Mouse (Mus musculus) forelimb bud, embryonic 11.5 days (tissue): Measurements from ENCODE around the gene Rptor.

Experiments
- DNase-seq: peaks from one replicate; pipeline ENCODE4 v3.0.0-alpha.2; 2012; ENCODE audit warnings: low read depth, low spot score

Rptor gene

DNA sequence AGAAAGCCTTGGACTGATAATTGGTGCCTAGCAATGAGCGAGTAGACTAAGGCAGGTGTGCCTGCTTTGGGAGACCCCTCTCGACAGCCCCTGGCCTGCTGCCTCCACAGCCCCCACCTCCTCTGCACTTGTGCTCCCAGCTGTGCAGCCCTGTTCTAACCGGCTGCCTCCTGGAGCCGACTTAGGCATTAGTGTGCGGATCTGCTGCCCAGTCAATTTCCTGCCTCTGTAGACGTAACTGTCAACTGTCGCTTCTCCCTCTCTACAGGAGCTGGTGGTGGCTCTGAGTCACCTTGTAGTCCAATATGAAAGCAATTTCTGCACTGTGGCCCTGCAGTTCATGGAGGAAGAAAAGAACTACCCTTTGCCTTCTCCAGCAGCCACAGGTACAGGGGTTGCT is 253.3 kb downstream of the Rptor start:
- DNase-seq: no peak

DNA sequence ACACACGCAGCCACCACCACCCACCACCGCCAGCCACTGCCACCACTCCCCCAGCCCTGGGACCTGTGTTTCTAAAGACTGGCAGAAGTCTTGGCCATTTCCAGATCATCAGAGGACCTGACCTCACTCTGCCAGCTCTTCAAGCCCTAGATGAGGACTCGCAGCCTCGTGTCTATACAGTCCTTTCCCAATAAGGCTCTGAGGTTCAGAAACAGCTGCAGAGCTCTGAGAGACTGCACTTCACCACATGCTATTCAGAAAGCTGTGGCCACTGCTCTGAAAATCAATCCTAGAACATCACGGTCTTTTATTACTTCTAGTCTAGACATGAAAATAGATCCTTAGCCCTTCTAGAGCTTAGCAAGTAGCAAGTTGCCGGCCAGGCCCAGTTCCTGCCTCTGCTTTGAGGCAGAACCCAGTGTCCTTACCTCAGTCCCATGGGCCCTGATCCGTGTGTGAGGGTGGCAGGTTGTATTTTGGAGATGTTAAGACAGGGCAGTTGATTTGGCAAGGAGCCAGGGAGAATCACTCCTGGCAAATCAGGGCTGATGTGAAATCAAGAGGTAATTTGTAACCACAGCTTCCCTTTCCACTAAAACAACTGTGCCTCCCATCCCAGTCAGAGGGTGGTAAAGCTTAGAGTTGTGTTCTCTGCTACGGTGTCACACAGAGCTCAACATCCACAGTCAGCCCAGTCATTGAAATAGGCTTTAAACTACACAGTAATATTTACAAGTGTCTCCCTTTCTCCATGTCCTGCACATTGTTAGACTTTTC is 260.0 kb downstream of the Rptor start:
- DNase-seq: no peak

DNA sequence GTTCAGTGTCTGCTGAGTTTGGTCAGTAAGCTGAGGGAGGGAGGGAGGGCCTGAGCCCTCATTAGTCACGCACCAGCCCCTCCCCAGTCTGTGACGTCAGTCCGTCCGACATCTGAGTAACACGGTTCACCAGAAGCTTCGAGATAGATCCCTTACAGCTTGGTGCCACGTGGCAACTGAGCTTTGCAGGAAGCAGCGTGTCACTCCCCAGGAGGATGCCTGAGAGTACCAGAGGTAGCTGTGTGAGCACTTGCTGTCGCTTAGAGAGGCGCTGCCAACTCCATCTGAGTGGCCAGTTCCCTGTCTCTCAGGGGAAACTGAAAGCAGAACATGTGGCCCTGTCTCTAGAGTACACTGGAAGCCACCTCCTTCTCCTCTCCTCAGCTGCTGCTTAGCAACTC is 260.7 kb downstream of the Rptor start:
- DNase-seq: peak; percentile 34

DNA sequence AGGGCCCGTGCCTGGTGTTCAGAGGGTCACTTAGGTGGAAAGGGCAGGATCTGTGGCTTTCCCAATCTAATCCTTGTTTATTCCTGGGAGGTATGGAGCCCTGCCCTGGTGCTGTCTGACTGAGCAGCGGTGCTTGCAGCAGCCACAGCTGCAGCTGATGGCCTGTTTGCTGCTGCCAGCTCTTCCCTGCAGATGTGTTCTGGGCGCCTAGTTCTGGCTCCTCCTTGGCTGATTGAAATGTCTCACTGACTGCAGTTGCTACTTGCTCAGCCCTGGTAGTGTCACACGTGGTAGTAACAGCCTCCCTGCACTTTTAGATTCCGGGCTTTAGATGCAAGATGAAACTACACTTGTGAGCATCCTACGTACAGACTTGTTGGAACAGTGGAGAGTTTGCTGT is 264.1 kb downstream of the Rptor start:
- DNase-seq: no peak

DNA sequence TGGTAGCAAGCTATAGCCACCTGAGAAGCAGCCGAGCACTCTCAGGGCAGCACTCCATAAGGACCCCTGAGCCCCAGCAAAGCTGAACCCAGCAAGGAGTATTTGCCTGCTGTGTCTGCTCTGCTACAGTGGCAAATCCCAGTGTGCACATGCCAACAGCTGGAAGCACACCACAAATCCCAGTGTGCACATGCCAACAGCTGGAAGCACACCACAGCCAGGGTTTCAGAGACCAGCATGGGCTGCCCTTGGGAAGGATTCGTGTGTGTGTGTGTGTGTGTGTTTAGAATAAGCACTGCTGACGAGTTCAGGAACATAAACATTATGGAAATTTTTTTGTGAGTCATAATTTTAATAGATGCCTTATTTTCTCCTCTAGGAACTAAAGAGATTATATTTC is 265.4 kb downstream of the Rptor start:
- DNase-seq: no peak

DNA sequence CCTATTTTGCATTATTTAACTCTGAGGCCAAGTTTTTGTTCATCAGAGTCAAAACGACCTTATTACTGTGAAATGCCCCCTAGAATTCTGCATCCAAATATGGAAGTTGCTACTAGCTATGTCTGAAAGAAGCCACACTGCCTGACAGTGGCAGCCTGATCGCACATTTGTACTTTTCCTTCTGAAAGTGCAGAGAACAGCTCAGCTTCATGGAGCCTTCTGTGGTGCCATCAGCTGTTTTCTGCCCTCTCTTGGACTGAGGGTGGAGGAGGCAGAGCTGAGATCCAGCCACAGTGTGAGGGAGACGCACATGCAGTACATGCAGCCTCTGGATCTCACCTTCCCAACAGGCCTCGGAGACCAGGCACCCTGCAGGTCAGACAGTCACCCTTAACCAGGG is 265.9 kb downstream of the Rptor start:
- no peak for DNase-seq

DNA sequence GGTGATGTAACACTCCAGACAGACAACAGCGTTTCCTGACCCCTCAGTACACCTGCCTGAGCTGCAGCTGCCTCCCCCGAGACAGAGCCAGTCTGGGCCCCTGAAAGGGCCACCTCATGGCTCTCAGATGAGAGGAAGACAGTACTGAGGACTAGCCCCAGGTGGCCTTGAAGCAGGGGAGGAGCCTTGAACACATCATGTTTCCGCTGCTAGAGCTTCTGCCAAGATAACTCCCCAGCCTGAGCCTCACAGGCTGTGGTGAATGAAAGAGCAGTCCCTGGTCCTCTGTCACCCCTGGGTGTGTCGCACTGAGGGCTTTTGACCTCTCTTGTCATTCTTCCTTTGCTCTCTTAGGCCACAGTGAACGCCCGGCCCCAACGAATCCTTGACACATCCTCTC is 268.4 kb downstream of the Rptor start:
- no peak for DNase-seq

DNA sequence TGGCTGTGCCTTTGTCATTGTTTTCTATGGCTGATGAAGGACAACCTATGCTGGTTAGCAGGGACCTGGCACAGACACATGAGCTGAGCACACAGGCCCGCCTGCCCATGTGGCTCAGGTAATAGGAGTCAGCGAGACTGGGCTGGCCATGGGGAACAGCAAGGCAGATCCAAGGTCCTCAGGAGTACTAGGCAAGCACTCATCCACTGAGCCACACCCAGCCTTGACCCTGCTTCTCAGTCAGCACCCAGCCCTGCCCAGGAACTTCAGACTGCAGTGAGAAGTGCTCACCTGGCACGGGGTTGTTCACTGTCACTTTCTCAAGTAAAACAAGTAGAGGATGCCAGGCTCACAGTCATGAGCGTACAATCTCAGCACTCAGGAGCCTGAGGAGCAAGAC is 270.9 kb downstream of the Rptor start:
- no peak for DNase-seq

DNA sequence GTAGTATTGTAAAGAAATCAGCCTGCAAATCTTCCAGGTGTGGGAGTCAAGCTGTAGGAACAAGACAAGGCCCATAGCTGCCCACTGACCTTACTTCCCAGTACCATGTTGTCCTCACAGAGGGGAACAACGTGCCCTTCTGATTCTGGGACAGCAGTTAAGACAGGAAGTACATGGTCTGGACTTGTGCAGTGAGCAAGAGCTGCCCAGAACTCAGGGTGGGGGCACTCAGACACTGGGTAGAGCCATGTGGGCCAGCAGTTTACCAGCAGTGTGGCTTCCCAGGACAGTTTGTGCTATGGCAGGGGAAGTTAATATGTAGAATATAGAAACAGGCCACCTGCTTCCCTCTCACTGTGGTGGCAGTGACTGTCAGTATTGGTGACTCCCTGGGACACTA is 272.1 kb downstream of the Rptor start:
- no peak for DNase-seq

DNA sequence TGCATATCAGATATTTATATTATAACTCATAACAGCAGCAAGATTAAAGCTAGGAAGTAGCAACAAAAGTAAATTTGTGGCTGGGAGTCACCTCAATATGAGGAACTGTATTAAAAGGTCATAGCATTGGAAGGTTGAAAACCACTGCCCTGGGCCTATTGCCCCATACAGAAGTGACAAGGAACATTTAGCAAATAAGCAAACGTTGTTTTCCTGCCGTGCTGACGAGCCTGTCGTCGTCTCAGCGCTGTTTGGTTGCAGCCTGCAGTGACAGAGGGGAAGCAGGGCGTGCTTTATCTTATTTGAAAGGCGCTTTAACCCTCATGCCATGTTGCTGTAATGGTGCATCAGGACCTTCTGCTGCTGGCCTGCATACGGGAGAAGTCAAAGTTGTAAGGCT is 273.0 kb downstream of the Rptor start:
- no peak for DNase-seq

DNA sequence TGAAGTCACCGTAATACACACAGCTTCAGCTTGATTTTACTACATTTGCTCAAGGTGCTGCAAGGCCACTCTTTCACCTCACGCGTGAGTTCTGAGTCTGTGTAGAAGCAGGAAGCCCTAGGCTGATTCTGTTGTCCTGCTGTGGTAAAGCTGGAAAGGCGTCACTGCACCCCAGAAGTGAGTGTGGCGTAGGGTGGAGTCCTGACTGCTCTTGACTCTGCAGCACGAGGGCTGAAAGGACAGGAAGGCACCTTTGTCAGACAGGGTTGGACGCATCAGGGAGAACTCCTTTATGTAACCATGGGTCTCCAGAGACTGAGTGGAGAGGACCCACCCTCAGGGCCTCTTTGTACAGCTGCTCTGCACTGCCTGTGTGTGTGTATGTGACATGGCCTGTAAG is 274.4 kb downstream of the Rptor start:
- no peak for DNase-seq

DNA sequence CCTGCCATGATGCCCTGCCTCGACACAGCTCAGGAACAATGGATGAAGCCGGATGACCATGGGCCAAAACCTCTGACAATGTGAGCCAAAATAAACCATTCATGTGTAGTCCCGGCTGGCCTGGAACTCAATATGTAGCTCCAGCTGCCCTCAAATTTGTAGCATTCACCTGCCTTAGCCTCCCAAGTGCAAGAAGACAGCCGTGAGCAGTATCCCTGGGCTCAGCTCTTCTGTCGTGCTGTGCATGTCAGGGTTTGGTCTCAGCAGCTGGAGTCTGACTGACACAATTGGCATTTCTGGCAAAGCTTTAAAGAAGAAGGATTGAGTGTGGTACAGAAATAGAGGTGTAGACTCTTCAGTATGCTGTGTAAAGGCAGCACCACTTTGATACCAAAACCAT is 276.9 kb downstream of the Rptor start:
- DNase-seq: no peak

DNA sequence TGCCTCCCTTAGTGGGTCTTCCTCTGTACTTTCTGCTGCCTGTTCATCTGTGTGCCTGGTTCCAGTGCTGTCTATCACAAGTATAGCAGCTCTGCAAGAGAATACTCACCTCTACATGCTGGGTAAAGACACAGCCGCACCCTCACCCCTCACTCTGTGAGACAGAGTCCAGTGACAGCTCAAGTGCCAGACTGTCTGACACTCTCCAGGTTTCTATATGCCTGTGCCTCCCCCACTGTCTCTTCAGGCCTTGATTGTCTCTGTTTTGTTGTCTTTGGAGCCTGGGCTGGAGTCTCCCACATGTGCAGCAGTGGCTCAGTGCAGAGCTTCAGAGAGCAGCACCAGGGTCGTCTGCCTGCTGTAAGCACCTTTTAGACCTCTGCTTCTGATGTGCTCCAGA is 280.9 kb downstream of the Rptor start:
- no peak for DNase-seq

DNA sequence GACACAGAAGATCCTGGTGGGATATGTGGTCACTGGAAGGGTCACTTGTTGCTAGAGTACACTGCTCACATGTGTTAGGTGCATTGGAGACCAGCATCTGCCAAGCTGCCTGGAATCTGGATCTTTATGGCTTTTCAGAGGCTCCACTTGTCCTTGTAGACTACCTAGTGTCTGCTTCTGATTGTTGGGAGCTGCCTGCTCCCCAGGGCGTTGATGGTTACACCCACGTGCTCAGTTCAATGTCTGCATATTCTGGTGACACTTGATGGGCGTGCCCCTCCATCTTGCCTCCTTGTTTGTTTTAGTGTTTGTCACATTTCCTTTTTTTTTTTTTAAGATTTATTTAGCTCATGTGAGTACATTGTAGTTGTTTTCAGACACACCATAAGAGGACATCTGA is 287.3 kb downstream of the Rptor start:
- no peak for DNase-seq

DNA sequence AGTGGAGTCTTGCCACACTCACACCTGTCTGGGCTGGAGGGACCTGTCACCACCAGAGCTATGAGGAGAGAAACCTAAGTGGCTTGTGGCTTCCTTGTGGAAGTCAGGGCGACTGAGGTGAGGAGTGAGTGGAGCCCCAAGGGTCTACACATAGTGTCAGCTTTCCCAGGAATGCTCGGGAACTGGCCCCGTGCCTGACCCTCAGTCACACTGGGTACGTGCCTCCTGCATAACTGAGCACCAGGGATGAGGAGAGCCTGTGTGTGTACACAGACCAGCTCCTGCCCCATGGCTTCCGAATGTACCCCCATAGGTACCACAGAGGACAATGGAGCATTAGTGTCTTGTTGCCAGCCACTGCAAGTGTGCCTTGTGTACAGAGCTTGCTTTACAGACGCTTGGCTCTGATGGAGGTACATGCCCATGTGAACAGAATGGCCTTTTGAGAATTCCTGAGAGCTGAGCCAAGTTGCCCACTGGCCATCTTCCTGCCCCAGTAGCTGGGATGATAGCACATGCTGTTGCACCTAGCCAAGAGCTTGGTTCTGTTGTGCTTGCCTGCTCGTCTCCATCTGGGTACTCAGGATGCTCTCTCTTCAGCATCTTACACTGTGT is 289.0 kb downstream of the Rptor start:
- no peak for DNase-seq

DNA sequence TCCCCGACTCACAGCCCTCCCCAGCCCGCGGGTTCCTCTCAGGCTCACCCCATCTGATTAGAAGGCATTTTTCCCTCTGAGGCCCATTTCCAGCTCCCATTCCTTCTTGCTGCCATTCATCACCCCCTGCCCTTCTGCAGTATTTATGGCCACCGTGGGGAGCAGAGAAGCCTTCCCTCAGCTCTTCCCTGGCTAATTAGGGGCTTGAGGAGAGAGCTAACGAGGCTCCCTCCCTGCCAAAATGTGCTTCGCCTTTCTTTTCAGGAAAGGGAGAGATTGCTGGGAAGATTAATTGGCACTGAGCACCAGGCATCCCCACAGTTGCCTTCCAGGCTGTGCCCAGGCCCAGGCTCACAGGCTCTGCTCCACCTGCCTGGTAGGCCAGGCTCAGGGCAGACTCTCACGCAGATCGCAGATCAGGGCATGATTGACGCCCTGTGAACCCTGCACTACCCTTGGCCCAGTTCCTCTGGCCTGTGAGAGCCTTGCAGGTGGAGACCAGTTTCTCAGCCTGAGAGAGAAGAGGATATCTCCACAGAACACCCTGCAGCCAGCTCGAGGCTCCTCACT is 291.0 kb downstream of the Rptor start:
- no peak for DNase-seq

DNA sequence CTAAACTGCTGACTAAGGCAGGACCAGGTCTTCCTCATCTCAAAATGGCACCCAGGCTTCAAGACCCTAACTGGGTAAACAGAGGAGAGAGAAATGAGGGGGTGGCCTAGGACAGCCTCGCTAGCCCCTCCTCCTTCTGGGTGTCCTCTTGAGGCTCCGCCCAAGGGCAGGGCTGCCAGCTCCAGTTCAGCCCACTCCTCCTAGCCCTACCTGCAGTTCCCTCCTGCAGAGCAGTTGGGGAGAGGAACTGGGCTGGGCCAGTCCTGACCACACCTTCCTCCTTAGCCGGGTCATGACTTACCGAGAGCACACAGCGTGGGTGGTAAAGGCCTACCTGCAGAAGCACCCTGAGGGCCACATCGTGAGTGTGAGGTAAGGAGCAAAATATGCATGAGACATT is 291.9 kb downstream of the Rptor start:
- no peak for DNase-seq

DNA sequence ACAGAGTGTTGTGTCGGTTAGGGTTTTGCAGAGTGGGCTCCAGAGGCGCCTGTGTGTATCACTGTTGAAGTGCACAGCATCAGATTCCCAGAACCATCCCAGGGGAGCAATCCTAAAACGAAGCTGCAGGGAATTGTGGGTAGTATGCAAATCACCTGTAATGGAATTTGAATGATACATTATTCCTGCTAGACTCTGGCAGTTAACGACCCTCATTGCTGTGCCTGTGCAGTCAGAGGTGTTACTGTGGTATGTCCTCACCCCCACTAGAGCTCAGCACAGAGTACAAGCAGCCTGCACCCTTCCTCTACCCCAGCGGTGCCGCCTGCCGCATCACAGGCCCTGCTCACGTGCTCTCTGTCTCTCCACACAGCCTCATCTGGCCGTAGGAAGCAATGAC is 294.3 kb downstream of the Rptor start:
- no peak for DNase-seq

DNA sequence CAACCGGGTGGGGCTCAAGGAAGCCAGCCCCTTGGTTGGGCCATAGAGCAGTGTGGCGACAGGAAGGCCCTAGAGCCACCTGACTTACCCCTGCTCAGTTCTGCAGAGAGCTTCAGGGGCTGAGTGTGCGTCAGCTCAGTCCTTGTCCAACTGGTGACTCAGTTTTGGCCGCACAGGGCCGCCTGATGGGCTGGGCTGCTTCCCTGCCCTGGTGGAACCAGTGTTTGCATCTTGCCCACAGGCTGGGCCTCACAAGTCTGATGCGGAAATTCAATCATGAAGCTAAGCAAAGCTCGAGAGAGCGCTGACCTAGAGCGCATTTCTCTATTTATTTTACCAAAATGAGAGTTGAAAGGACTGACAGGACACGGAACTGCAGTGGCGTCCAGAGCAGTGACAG is 296.3 kb downstream of the Rptor start:
- DNase-seq: no peak

DNA sequence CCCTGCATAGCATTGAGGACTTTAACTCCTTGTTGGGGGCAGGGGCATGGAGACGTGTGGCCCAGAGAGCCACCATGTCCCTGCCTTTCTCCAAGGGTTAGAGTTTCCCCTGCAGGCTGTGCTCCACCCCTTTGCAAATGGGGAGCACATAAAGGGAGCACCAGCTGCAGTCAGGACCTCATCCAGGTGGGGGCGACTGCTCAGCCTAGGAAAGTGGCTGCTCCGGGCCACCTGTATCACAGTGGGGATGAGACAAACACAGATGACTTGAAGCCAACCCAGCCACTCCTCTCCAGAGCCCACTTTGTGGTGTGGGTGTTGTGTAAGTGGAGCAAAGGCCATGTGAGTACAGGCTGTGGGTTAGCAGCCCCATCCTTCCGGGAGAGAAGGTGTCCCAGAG is 298.5 kb downstream of the Rptor start:
- DNase-seq: no peak

DNA sequence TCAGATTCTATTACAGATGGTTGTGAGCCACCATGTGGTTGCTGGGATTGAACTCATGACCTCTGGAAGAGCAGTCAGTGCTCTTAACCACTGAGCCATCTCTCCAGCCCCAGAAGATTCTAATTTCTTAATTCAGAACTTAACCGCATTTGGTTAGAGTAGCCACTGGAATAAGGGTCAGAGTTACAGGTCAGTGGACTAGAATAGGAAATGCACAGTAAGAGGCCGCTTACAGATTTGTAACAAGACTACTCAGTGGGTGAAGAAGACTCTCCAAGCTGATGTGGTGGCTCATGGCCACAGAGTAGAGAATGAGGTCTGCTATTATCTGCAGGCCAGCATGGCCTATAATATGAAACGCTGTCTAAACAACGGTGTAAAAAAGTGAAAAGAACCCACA is 300.2 kb downstream of the Rptor start:
- no peak for DNase-seq

DNA sequence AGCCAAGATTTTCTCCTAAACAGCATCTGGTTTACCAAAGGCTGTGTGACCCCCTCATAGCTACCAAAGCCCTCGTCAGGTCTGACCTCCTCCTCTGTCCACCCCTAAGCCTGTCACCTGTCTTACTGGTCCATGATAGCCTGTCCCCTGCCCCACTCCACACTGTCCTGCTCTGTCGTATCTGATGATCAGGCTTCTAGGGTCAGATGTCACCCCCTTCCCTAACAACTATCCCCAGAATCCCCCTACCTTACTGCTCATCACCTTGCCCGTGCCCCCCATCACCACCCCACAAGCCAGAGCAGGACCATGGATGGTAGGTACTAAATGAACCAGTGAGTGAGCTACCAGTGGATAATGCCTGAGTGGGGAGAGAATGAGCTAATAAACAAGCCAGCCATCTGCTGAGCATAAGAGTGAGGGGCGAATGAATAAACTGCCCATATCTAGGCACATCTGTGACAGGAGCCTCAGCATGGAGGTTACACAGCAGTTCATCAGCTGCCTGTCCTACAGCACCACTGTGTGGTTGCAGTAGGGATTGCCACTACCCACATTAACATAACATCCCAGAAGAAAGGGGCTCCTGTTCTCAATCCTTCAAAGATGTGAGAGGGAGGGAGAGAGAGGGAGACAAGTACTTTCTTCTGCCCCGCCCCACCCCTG is 302.0 kb downstream of the Rptor start:
- DNase-seq: peak; percentile 85

DNA sequence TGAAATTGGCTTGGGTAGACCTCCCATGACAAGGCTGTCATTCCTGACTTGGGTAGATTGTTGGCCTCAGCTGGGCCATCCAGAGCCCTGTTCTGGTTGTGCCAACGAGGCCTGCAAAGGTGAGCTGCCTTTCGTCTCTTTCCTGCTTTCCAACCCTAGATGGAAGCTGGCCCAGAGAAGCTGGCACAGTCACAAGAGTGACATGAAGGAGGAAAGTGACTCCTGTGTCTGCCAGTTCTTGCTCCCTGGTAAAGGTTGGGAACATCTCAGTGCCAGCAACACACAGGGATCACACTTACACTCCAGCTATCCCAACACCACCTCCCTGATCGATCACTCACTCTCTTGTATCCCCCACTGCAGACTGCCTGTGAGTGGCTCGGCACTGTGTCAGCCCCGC is 303.1 kb downstream of the Rptor start:
- no peak for DNase-seq
